Mouse (Mus musculus): Measurements from ENCODE around the gene Gpr176.

- TF ChIP-seq EP300 (IDR thresholded peaks at IDR 0.05; ENCODE audit: low read depth in 1 of 2, low read length in 2 of 2) (no peak), POLR2A (IDR thresholded peaks at IDR 0.05; ENCODE audit: control insufficient read depth in 1 of 2, insufficient read depth in 1 of 2, low read depth in 1 of 2, low read length in 2 of 2, poor library complexity in 1 of 2) (no peak), USF1 (IDR thresholded peaks at IDR 0.05; ENCODE audit: low read depth, low read length) (no peak), CTCF (IDR thresholded peaks at IDR 0.05 in 2 of 3, conservative IDR thresholded peaks at IDR 0.05 in 1 of 3; ENCODE audit: control insufficient read depth in 1 of 3, insufficient read depth in 1 of 3, low read depth in 2 of 3, low read length in 3 of 3, poor library complexity in 1 of 3, severe bottlenecking in 1 of 3) (no peak), GATA1 (IDR thresholded peaks at IDR 0.05; ENCODE audit: low read depth, low read length) (no peak), CHD2 (IDR thresholded peaks at IDR 0.05; ENCODE audit: low read length) (no peak), MAZ (IDR thresholded peaks at IDR 0.05; ENCODE audit: low read depth, low read length) (no peak), MYC (IDR thresholded peaks at IDR 0.05; ENCODE audit: low read depth, low read length) (no peak), TAL1 (IDR thresholded peaks at IDR 0.05; ENCODE audit: low read length) (no peak)
Observed at GRCm38 (mm10) chr2:118254516-118254915, 118.7 kb downstream of the Gpr176 start.
